Mouse (Mus musculus) stomach, embryonic 16.5 days (tissue): ENCODE measurements around the gene Zfp408. TPM values are rescaled to one million over a fixed set of nuclear protein-coding genes. Genes with fewer than 3 reads are reported as not detected.
A peak's percentile ranks its signal among the peaks of the same experiment; 100 is the strongest.

ENCODE experiments used
- ATAC-seq: fragments of 200-750 bp; cut with Nextera tagmentation; 2 replicates; pipeline ENCODE4 v1.8.0; 2017; ENCODE audit warnings: moderate number of reproducible peaks, moderate TSS enrichment; ENCODE audit not compliant: insufficient read depth, low FRiP score
- H3K27ac ChIP-seq: fragments of 300-500 bp; sonication (generic); 2 replicates; pipeline ENCODE4 v1.5.1; 2014; ENCODE audit warnings: low read length
- H3K27me3 ChIP-seq: fragments of 300-500 bp; sonication (generic); 2 replicates; pipeline ENCODE4 v1.6.1; 2014; ENCODE audit warnings: low read length, control low read depth, mixed read lengths; ENCODE audit not compliant: control insufficient read depth, insufficient read depth
- H3K36me3 ChIP-seq: fragments of 300-500 bp; sonication (generic); 2 replicates; pipeline ENCODE4 v1.6.1; 2014; ENCODE audit warnings: low read length; ENCODE audit not compliant: control insufficient read depth, insufficient read depth
- H3K4me1 ChIP-seq: fragments of 300-500 bp; sonication (generic); 2 replicates; pipeline ENCODE4 v1.6.1; 2014; ENCODE audit warnings: low read length, control low read depth, mixed read lengths; ENCODE audit not compliant: control insufficient read depth, insufficient read depth
- H3K4me2 ChIP-seq: fragments of 300-500 bp; sonication (generic); 2 replicates; pipeline ENCODE4 v1.6.1; 2014; ENCODE audit warnings: low read depth, low read length, mixed read lengths
- H3K4me3 ChIP-seq: fragments of 300-500 bp; sonication (generic); replicated peaks from 2 replicates; pipeline ENCODE4 v1.5.1; 2014; ENCODE audit warnings: mild to moderate bottlenecking, low read length
- H3K9ac ChIP-seq: fragments of 300-500 bp; sonication (generic); 2 replicates; pipeline ENCODE4 v1.6.1; 2014; ENCODE audit warnings: low read length
- H3K9me3 ChIP-seq: fragments of 300-500 bp; sonication (generic); replicated peaks from 2 replicates; pipeline ENCODE4 v1.6.1; 2016; ENCODE audit warnings: low read length, control low read depth; ENCODE audit not compliant: control insufficient read depth
- WGBS: fragments of 180-500 bp; shearing (Covaris S2); extraction: QIAGEN DNeasy Blood & Tissue Kit; methylation state at CpG from one replicate; pipeline ENCODE4 v1.1.7; 2014; 5-methylcytosine and 5-hydroxymethylcytosine counted together
- polyA plus RNA-seq: library from polyadenylated mRNA; unstranded; fragments of >200 nt; fragmentation: Nextera tagmentation; extraction: Ambion mirVana; gene quantifications from 2 replicates; pipeline ENCODE4 v1.2.1, GENCODE M21; 2015

Zfp408 gene
- polyA plus RNA-seq, 1 experiment from 2014 or later = 11.3 TPM

GRCm38 (mm10) chr2:91674895-91675294, 25.3 kb upstream of the Zfp408 start:
- no peaks in the 10 kb centered on the region for H3K27me3 ChIP-seq
- whole genome bisulfite sequencing = 92% methylated on average over 5 of the region's 5 CpGs
- H3K36me3 ChIP-seq = peaks cover 11% of the 10 kb centered on the region
- H3K9me3 ChIP-seq = no peaks in the 10 kb centered on the region
- no peak overlapping the region for H3K27ac ChIP-seq
- H3K9ac ChIP-seq = no peak overlapping the region
- H3K4me2 ChIP-seq = no peak overlapping the region
- no peak for ATAC-seq
- H3K4me3 ChIP-seq = no peak overlapping the region
- no peaks in the 10 kb centered on the region for H3K4me1 ChIP-seq

GRCm38 (mm10) chr2:91673587-91673986, 24.0 kb upstream of the Zfp408 start:
- no peak overlapping the region for H3K9ac ChIP-seq
- H3K4me1 ChIP-seq = no peaks in the 10 kb centered on the region
- 87% methylated on average over 2 of the region's 2 CpGs for WGBS
- ATAC-seq = no peak
- no peaks in the 10 kb centered on the region for H3K27me3 ChIP-seq
- H3K4me2 ChIP-seq = no peak overlapping the region
- no peak overlapping the region for H3K27ac ChIP-seq
- peaks cover 15% of the 10 kb centered on the region for H3K36me3 ChIP-seq
- H3K4me3 ChIP-seq = no peak overlapping the region
- no peaks in the 10 kb centered on the region for H3K9me3 ChIP-seq

GRCm38 (mm10) chr2:91670038-91670437, 20.4 kb upstream of the Zfp408 start:
- no peak overlapping the region for H3K9ac ChIP-seq
- H3K4me2 ChIP-seq = no peak overlapping the region
- 86% methylated on average over 6 of the region's 6 CpGs for WGBS
- no peak overlapping the region for H3K4me3 ChIP-seq
- H3K9me3 ChIP-seq = no peaks in the 10 kb centered on the region
- H3K27ac ChIP-seq = no peak overlapping the region
- no peaks in the 10 kb centered on the region for H3K27me3 ChIP-seq
- H3K4me1 ChIP-seq = no peaks in the 10 kb centered on the region
- peaks cover 28% of the 10 kb centered on the region for H3K36me3 ChIP-seq
- no peak for ATAC-seq

- no peak for ATAC-seq
Observed at GRCm38 (mm10) chr2:91669326-91669725, 19.7 kb upstream of the Zfp408 start.

GRCm38 (mm10) chr2:91667747-91668146, 18.2 kb upstream of the Zfp408 start:
- Histone ChIP-seq H3K9me3 (no peaks in the 10 kb centered on the region), H3K27me3 (no peaks in the 10 kb centered on the region), H3K4me2 (no peak overlapping the region), H3K4me3 (no peak overlapping the region), H3K27ac (no peak overlapping the region), H3K4me1 (no peaks in the 10 kb centered on the region), H3K36me3 (peaks cover 27% of the 10 kb centered on the region), H3K9ac (no peak overlapping the region)
- ATAC-seq = peak; percentile 75; the same call in 1 of the 2 replicates
- 57% methylated on average over 2 of the region's 2 CpGs for WGBS

More at GRCm38 (mm10) chr2:91669326-91669725, 19.7 kb upstream of the Zfp408 start:
- H3K27me3 ChIP-seq = no peaks in the 10 kb centered on the region
- H3K4me2 ChIP-seq = no peak overlapping the region
- H3K36me3 ChIP-seq = peaks cover 27% of the 10 kb centered on the region
- H3K4me3 ChIP-seq = no peak overlapping the region
- no peak overlapping the region for H3K27ac ChIP-seq
- WGBS = 92% methylated on average over 8 of the region's 8 CpGs
- H3K4me1 ChIP-seq = no peaks in the 10 kb centered on the region
- no peak overlapping the region for H3K9ac ChIP-seq
- no peaks in the 10 kb centered on the region for H3K9me3 ChIP-seq

GRCm38 (mm10) chr2:91666386-91666910, 16.9 kb upstream of the Zfp408 start:
- no peak overlapping the region for H3K27ac ChIP-seq
- no peaks in the 10 kb centered on the region for H3K4me1 ChIP-seq
- H3K4me2 ChIP-seq = no peak overlapping the region
- no peaks in the 10 kb centered on the region for H3K27me3 ChIP-seq
- no peak overlapping the region for H3K9ac ChIP-seq
- WGBS = 89% methylated on average over 6 of the region's 6 CpGs
- no peak for ATAC-seq
- no peak overlapping the region for H3K4me3 ChIP-seq
- H3K9me3 ChIP-seq = no peaks in the 10 kb centered on the region
- H3K36me3 ChIP-seq = peaks cover 27% of the 10 kb centered on the region

GRCm38 (mm10) chr2:91664780-91665179, 15.2 kb upstream of the Zfp408 start:
- no peak for ATAC-seq
- no peak overlapping the region for H3K4me3 ChIP-seq
- no peaks in the 10 kb centered on the region for H3K27me3 ChIP-seq

GRCm38 (mm10) chr2:91660981-91661380, 11.4 kb upstream of the Zfp408 start:
- Histone ChIP-seq H3K27ac (no peak overlapping the region), H3K4me1 (no peaks in the 10 kb centered on the region), H3K4me3 (no peak overlapping the region), H3K36me3 (peaks cover 17% of the 10 kb centered on the region; the same call in 1 of the 2 replicates), H3K9ac (no peak overlapping the region), H3K4me2 (no peak overlapping the region), H3K9me3 (no peaks in the 10 kb centered on the region), H3K27me3 (no peaks in the 10 kb centered on the region)
- no peak for ATAC-seq
- 90% methylated on average over 6 of the region's 6 CpGs for WGBS

More at GRCm38 (mm10) chr2:91664780-91665179, 15.2 kb upstream of the Zfp408 start:
- no peaks in the 10 kb centered on the region for H3K9me3 ChIP-seq
- H3K4me2 ChIP-seq = no peak overlapping the region
- no peak overlapping the region for H3K9ac ChIP-seq
- H3K36me3 ChIP-seq = peaks cover 21% of the 10 kb centered on the region
- H3K27ac ChIP-seq = no peak overlapping the region
- no peaks in the 10 kb centered on the region for H3K4me1 ChIP-seq

GRCm38 (mm10) chr2:91659657-91660056, 10.1 kb upstream of the Zfp408 start:
- no peak for ATAC-seq
- Histone ChIP-seq H3K9ac (no peak overlapping the region), H3K27ac (no peak overlapping the region), H3K4me3 (no peak overlapping the region), H3K4me1 (no peaks in the 10 kb centered on the region), H3K36me3 (peaks cover 12% of the 10 kb centered on the region; the same call in 1 of the 2 replicates), H3K27me3 (no peaks in the 10 kb centered on the region), H3K9me3 (no peaks in the 10 kb centered on the region), H3K4me2 (no peak overlapping the region)
- 95% methylated on average over 8 of the region's 8 CpGs for WGBS
